Mouse (Mus musculus): ENCODE measurements around the gene Gtf2h2.
"Not testable (repeated sequence)": the region's sequence is repeated elsewhere in the genome, so short reads cannot be mapped to it uniquely, and the experiment has no call there.

The Gtf2h2 gene

DNA sequence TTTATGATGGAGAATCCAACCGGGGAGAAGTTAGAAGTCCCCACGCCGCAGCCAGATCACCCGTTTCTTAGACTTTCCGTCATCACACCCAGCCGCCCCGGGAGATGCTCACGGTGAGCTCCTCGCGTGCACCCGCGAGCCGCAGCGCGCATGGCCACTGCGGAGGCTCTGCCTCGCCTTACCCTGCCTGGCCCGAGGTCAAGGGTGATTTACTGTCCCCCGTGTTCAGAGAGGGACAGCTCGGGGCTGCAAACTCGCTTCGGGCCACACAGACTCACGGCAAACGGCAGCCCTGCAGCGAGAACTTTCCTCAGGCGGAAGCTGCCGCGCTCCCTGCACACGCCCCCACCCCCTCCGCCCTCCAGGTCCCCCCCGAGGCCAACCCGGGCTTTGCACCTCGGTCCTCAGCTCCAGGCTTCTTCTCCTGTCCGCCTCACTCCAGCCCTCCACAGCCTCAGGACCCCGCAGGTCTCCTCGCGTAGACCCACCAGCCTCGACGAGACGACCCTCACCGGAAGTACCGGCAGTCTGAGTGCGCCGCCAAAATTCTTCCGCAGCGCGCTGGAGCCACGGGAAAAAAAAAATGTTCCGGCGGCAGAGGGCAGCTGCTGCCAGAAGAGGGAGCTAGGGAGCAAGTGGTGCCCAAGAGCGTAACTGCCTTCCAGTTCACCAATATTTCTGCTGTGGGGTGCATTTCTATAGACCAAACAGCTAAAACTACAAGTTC lies at the start of gene Gtf2h2:
TSS of gene Gtf2h2 (minus strand) at position 519 of the 727 bp plus-strand sequence.
- peak; percentile 57 to 81 for DNase-seq (ENCODE audit: low spot score in 2 of 2)

DNA sequence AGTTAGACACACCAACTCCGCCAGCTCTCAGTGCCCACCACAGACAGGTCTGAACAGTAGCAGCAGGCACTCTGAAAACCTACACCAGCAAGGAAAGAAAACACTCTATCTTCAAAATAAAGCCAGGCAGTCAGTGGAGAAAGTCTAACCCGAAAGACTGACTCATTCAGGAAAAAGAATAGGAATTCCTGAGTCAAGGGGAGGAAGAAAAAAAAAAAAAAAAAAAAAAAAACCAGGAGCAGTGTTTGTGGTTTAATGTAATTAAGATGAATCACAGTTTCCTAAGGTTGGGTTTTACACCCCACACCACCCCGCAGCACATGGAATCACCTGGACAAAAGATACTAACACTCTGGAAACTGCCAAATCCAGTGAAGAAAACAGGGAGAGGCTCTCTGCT lies 43.8 kb upstream of the Gtf2h2 start:
- no peak for DNase-seq (ENCODE audit: low spot score in 2 of 2)

DNA sequence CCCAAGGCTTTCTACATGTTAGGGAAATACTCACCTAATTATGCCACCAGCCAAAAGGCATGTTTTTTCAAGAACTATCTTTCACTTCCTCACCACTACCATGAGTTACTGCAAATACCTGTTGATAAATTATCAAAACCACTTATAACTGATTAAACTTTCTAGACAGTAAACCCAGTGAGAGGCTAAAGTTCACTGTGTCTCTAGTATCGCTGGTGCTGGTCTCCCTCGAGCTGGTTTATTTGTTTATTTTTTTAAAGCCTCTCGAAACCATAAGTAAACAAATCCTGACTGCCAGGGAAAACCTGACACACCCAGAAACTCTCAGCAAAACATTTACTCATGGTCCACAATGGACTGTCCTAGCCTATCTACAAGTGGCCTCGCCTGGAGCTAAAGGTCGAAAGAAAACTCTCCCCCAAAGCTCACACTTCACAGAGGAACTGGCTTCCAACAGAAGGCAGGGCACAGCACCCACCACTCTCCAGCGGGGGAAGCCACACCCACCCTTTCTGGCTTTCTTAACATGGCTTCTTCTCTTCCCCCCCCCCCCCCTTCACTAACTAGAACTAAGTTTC lies 40.5 kb upstream of the Gtf2h2 start:
- DNase-seq (ENCODE audit: low spot score in 2 of 2) = no peak

DNA sequence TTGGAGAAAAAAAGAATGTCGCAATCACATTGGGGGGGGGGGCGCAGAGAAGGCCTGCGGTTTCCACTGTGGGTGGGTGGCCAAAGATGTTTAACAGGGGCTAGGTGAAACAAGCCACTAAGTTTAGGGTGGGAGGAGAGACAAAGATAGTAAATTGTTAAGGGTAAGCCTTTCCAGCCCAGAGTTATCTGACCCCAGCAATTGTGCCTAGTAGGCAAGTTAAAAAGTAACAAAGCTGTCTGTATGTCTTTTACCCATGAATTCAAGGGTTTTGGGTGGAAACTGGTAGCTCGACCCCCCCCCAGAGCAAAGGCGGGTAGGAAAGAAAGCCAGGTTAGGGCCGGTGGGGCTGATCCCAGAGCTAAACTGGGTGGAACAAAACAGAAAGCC lies 34.3 kb upstream of the Gtf2h2 start:
- no peak for DNase-seq (ENCODE audit: low spot score in 2 of 2)

DNA sequence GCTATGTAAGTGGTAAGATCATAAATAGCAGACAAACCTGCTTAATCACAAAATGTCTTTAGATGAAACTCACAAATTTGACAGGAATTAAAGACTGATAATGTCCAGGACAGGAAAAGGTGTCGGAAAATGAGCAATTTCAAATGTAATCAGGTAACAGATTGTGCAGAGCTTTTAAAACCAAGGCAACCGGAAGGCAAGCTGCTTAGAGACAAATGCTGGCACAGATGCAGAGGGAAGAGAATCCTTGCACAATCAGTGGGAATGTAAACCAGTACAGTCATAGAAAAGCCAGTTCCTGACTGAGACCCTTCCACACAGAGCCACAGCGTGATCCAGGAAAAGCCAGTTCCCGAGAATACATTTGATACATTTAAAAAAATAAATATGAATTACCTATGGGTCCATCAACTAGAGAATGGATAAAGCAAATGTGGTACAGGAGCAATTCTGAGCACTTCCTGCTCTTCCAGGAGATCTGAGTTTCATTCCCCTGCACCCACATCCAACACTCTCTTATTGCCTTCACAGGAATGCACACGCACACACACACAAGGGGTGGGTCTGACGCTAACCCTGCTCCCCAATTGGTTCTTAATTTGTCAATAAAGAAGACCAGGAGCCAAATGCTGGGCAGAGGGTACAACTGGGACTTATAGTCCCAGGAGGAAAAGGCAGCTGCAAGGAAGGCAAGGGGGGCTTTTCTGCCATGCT lies 33.7 kb upstream of the Gtf2h2 start:
- no peak for DNase-seq (ENCODE audit: low spot score in 2 of 2)

DNA sequence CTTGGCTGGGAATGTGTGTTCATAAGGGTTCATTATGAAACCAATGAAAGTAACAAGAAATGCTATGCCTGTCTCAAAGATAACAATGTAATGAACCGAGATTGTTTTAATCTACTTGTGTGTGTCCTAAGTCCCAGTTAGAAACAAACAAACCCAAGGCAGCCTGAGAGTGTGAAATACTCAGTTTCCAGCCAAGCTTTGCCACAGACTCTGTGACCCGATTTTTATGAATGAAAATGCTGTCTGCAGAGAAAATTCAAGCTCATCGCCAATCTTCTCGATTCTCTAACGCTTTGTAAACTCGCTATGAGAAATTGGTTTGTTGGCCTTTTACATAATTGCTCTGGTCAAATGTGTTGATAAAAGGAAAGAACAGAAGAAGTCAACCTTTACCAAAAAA lies 32.5 kb upstream of the Gtf2h2 start:
- DNase-seq (ENCODE audit: low spot score in 2 of 2) = no peak

DNA sequence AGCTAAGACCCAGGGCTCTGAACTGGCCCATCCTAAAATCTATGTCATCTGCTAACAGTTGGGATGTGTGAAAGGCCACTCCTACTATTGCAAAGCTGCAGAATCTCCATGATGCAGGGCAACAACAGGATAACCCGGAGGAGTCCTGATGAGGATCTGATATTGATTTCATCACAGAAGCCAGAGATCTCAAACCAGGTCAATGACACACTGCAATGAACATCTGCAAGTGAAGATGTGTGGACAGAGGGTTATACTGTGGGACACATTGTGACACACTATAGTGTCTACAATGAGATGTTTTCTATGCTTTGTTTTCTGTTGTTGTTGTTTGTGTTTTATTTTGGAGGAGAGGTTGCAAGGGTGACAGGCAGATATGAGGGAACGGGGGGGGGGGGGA lies 31.3 kb upstream of the Gtf2h2 start:
- DNase-seq (ENCODE audit: low spot score in 2 of 2) = no peak

DNA sequence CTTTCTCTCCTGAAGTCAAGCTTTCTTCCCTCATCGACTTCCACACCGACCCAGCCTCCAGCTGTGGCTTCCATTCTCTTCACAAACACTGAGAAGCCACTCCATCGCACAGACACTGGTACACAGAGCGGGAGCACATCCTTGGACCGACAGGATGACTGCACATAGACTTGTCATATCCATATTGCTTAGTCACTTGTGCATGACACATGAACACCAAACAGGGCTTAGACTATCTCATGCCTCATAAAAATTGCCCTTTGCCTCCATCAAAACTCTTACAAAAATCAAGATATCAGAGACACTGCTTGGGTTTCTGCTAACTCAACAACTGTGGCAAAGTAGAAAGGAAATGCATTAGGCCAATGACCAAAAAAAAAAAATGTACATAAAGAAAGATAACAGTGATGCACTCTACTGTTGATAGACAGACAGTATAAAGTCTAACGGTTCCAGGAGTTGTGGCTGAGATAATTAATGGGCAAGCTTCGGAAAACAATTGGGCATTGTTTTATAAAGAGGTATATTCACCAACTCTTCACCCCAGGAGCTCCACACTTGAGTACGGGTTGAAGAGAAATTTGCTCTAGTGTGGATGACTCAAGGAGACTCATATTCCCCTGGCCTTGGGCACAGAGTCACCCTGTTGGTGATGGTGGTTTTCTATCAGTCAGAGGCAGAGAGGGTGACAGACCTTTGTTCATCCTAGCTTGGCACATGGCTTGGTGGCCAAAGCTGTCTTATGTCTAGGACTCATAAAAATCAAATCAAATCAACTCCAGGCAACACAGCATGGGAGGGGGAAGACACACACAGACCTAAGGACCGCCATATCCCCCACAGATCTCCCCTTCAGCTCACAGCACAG lies 29.6 kb upstream of the Gtf2h2 start:
- no peak for DNase-seq (ENCODE audit: low spot score in 2 of 2)

DNA sequence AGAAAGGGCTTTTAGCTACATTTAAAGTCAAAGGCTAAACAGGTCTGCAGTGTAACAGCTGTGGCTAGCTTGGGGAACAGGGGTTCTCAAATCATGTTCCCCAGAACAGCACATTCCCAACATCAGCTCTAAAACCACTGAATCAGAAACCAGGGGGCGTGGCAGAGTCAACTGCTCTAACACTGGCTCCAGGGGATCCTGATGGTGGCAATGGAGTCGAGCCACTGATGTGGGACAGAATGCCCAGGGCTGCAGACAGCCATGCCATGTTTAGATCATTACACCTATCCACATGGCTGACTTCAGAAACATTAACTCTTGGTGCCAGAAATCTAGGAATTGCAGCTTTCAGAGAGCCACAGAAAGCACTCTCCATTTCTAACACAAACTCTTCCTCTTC lies 26.8 kb upstream of the Gtf2h2 start:
- DNase-seq (ENCODE audit: low spot score in 2 of 2) = no peak

DNA sequence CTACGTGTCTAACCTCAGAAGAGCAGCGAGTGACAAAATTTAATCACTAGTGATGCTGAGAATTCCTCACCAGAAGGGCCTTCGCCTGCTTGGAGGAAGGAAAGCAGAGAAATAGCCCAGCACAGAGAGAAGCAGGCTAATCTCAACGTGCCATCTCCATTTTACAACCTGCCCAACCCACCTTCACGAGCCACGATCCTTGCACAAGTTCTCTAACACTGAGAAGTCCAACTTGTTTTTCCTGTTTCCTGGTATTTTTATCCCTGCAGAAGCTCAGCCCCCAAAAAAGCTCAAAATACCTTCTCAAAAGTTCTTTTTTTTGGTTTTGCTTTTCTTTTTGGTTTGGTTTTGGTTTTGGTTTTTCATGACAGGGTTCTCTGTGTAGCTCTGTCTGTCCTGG lies 25.8 kb upstream of the Gtf2h2 start:
- DNase-seq (ENCODE audit: low spot score in 2 of 2) = no peak

DNA sequence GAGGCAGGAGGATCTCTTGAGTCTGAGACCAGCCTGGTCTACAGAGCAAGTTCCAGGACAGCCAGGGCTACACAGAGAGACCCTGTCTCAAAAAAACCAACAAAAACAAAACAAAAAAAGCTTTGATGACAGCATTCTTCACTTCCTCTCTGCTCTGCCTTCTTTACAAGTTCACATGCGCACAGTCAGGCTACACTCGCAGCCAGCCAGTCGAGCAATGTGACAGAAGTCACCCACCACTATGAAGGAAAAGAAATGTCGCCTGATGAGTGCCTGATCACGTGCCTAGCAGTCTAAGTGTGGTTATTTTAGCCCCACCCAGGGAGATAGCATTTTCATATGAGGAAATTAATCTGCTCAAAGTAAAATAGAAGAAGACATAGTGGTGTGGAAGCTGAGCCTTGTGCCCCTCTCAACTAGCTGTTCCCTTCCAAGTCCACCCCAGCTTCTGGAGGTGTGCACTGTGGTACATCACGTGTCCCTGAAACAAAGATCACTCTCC lies 25.3 kb upstream of the Gtf2h2 start:
- DNase-seq (ENCODE audit: low spot score in 2 of 2) = no peak

DNA sequence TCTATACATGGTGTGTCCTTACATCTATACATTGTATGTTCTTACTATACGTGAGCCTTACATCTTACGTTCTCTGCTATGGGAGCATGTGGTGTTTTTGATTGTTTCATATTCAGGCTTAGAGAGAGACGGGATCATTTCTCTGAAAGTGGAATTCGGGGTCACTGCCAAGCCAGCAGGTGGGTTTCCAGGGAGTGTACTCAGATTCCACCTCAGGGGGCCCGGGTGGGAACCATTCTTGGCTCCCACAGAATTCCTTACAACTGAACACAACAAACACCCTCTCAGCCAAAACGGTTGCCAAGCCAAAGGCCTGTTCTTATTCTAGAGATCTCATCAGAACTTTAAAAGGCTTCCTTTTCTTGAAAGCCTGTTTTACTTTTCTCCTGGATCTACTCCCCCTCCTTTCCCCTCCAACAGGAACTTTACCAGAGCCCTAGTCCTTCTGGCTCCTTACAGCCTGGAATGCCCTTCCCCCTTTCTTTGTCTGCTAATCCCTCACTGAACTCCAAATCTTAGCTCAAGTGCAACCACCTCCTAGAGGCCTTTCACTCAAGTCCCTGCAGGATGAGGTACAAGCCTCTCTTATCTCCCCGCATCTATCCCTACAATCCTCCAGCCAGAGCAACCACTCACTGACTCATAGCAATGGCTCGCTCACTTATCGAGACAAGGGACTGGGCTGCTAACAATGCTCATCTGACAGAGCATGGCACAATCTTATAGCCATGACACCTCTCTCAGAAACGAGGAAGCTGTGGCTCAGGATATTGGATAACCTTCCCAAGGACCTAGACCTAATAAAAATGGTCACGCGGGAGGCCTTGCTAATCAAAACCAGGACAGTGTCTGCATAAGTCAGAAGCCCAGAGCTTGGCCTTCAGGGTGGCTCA lies 24.1 kb upstream of the Gtf2h2 start:
- peak in 1 of 2 experiments; percentile 16 for DNase-seq (ENCODE audit: low spot score in 2 of 2)

DNA sequence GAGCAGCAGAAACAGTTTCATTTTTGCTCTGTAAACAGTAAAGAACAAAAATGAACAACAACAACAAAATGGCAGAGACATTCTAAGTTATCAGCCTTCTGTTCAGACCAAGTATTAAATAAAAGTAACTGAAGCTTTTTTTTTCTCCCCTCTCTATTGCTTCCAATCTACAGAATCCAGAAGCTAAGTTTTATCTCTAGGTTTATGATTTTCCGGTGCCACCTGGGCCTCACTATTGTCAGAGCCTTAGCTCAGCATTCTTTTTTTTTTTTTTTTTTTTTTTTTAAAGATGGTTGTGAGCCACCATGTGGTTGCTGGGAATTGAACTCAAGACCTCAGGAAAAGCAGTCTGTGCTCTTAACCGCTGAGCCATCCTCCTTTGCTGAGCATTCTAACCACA lies 20.4 kb upstream of the Gtf2h2 start:
- no peak for DNase-seq (ENCODE audit: low spot score in 2 of 2)

DNA sequence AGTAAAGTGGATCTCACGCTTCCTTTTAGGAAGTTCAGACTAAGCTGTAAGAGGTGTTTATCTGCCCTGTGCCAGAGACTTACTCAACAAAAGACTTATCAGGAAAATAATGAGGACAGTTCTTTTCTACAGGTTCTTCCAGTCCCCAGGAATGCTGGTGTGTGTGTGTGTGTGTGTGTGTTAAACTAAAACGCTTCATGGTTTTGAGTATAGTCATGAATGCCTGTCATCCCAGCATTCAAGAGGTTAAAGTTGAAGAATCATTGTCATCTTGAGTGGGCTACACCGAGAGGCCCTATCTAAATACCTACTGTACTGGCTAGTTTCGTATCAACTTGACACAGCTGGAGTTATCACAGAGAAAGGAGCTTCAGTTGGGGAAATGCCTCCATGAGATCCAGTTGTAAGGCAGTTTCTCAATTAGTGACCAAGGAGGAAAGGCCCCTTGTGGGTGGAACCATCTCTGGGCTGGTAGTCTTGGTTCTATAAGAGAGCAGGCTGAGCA lies 19.5 kb upstream of the Gtf2h2 start:
- DNase-seq (ENCODE audit: low spot score in 2 of 2) = no peak

DNA sequence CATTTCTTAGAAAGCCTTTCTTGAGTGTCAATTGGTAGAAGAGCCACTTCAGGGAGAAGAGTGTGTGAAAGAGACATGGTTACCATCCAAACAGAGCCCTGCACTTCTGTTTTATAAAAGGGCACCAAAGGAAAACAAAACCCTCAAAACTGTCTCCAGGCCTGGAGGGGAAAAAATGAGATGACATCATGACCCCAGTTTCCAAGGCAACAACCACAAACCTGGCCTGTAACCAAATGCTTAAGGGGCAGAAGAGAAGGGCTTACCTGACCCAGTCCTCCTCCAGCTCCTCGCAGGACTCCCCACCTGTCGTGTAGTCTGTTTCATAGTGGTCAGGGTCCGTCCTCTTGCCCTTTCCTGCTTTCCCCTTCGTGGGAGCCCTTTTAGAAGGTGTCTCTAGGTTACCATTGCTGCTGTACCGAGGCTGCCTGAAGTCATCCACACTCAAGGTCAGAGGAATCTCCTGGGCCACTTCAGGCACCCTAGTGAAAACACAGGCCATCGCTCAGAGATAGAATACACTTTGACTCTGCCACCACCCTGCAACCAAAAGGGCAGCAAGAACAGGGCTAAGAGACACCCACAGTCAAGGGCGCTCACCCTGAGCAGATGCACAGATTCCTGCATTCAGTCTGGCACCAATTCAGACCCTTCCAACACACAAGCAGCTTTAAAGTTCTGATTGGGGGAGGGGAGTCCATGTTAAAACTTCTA lies 18.9 kb upstream of the Gtf2h2 start:
- DNase-seq (ENCODE audit: low spot score in 2 of 2) = no peak

DNA sequence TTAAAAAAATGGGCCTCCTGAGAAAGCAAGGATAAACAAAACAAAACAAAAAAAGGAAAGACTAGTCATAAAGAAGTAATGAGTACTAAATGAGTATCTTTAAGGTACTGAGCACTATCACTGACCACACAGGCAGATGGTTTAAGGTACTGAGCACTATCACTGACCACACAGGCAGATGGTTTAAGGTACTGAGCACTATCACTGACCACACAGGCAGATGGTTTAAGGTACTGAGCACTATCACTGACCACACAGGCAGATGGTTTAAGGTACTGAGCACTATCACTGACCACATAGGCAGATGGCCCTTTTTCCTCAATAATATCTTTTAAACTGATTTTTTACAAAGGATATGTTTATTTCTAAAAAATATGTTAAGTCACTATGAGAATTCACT lies 7.2 kb upstream of the Gtf2h2 start:
- not testable (repeated sequence) for DNase-seq (ENCODE audit: low spot score in 2 of 2)

DNA sequence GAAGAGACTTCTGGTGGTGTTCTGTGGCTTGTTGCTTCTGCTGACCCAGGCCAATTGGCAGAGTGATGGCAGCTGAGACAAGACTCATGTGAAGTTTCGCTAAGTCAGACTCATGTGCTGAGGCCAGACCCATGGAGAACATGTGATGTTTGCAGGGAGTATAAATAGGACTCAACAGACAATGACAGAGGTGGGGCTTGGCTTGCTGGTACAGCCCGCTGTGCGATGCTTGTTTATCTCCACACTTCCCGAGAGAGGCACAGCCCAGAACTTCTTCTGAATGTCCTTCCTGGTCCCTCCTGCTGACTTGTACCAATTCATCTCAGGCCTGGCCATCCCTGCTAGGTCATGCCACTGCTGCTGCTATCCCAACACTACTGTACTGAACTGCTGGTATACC lies 3.0 kb upstream of the Gtf2h2 start:
- no peak for DNase-seq (ENCODE audit: low spot score in 2 of 2)

DNA sequence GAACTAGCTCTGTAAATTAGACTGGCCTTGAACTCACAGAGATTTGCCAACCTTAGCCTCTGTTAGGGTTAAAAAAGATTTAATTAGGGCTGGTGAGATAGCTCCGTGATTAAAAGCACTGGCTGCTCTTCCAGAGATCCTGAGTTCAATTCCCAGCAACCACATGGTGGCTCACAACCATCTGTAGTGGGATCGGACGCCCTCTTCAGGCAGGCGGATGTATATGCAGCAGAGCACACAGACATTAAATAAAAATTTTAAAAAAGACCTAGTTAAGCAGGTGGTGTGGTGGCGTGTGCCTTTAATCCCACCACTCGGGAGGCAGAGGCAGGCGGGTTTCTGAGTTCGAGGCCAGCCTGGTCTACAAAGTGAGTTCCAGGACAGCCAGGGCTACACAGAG lies 2.0 kb upstream of the Gtf2h2 start:
- DNase-seq (ENCODE audit: low spot score in 2 of 2) = not testable (repeated sequence)

DNA sequence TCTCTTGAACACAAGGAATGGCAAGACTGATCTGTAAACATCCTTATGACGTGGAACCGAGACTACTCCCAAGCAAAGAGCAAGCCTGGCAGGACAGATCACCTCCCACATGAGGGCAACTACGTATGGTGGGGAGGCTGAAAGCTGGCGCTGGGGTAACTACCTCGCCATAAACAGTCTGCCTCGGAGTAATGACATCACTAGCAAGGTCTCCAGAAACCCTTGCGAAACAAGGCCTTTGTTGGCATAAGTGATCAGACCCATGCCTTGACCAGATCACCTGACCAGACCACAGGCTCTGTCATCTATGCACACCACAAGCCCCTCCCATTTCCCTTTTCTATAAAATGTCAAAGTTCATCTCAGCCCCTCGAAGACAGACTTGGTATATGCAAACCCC lies 934 bp upstream of the Gtf2h2 start:
- no peak for DNase-seq (ENCODE audit: low spot score in 2 of 2)

DNA sequence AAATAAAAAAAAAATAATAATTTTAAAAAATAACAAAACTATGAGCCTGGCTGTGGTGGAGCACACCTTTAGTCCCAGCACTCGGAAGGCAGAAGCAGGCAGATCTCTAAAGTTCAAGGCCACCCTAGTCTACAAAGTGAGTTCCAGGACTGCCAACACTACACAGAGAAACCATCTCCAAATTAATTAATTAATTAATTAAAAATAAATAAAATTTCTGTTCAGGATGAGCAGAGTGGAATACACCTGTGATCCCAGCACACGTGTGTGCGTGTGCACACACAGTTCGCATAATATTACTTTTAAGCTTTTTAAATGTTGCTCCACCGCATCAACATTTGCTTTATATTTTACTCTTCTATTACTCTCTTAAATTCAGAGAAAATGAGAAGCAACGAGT lies 756 bp downstream of the Gtf2h2 start:
- no peak for DNase-seq (ENCODE audit: low spot score in 2 of 2)

Data from frontal cortex, postnatal 10 days (tissue).